Comparison of ENCODE assay signal across 10 mouse cellular contexts in genomic region chr1:180776494-180776893, GRCm38 (mm10). TPM values are rescaled to one million over a fixed set of nuclear protein-coding genes. Genes with fewer than 3 reads are reported as not detected.
DNase-seq lines count a peak whose midpoint lies in the region; ATAC-seq and TF ChIP-seq lines count a peak whose summit lies in the region.
"Had no signal": no experiment of that assay in that cellular context is flagged by ENCODE, and none has a peak within 500 bp of the region (broad histone marks: within the 10 kb centered on the region; RNA-seq: fewer than 3 reads in every experiment).

No protein-coding gene starts in this region.

- ATAC-seq in forebrain, embryonic 14.5 days, result no peak
- no peak for ATAC-seq in forebrain, embryonic 13.5 days
- ATAC-seq in kidney, postnatal 0 days (replicated peaks; ENCODE audit: low FRiP score, low read depth), result no peak

- H3K9me3 ChIP-seq in forebrain, embryonic 14.5 days (replicated peaks; ENCODE audit: control insufficient read depth, low read length), result no peaks in the 10 kb centered on the region
- 0 out of 2 replicates have a peak, but pooled peaks cover 5% of the 10 kb centered on the region for H3K9me3 ChIP-seq in forebrain, embryonic 13.5 days (replicated peaks)
- no peaks in the 10 kb centered on the region for H3K9me3 ChIP-seq in kidney, postnatal 0 days (replicated peaks; ENCODE audit: low read length)

- peaks cover 8% of the 10 kb centered on the region; the same call in 1 of the 2 replicates for H3K4me1 ChIP-seq in forebrain, embryonic 14.5 days (ENCODE audit: control insufficient read depth, insufficient read depth, low read length)
- H3K4me1 ChIP-seq in forebrain, embryonic 13.5 days, result peaks cover 22% of the 10 kb centered on the region
- H3K4me1 ChIP-seq in kidney, postnatal 0 days (replicated peaks; ENCODE audit: insufficient read depth, low read length), result peaks cover 8% of the 10 kb centered on the region; the same call in 1 of the 2 replicates

- no peak overlapping the region for H3K9ac ChIP-seq in forebrain, embryonic 14.5 days (ENCODE audit: low read length)
- H3K9ac ChIP-seq in forebrain, embryonic 13.5 days, result no peak overlapping the region
- no peak overlapping the region for H3K9ac ChIP-seq in kidney, postnatal 0 days (ENCODE audit: low read depth, low read length)

- H3K4me2 ChIP-seq in forebrain, embryonic 14.5 days (ENCODE audit: low read length), result no peak overlapping the region
- H3K4me2 ChIP-seq in forebrain, embryonic 13.5 days, result no peak overlapping the region
- no peak overlapping the region for H3K4me2 ChIP-seq in kidney, postnatal 0 days (ENCODE audit: low read length)

- 0 out of 2 replicates have a peak overlapping the region, but pooled peaks have one; percentile 44 for H3K27ac ChIP-seq in forebrain, embryonic 14.5 days (ENCODE audit: low read depth, low read length)
- no peak overlapping the region for H3K27ac ChIP-seq in forebrain, embryonic 13.5 days
- H3K27ac ChIP-seq in kidney, postnatal 0 days, result peak overlapping the region; percentile 36; the same call in 1 of the 2 replicates

- H3K36me3 ChIP-seq in forebrain, embryonic 14.5 days (ENCODE audit: control insufficient read depth, insufficient read depth, low read length), result no peaks in the 10 kb centered on the region
- no peaks in the 10 kb centered on the region for H3K36me3 ChIP-seq in forebrain, embryonic 13.5 days (ENCODE audit: poor library complexity, severe bottlenecking)
- no peaks in the 10 kb centered on the region for H3K36me3 ChIP-seq in kidney, postnatal 0 days (ENCODE audit: insufficient read depth, low read length)

- DNase-seq in forebrain, embryonic 14.5 days (ENCODE audit: low spot score), result no peak
- DNase-seq in kidney, postnatal 0 days (ENCODE audit: low spot score), result no peak
- no peak for DNase-seq in kidney, postnatal 4 days
- DNase-seq in thymus, postnatal 4 days, result peak; percentile 21
- no peak for DNase-seq in thymus, postnatal 10 days (ENCODE audit: low spot score in 2 of 2)
- no peak for DNase-seq in frontal cortex, postnatal 14 days (ENCODE audit: low spot score in 2 of 2)
- DNase-seq in right cerebral cortex, adult 2 months (ENCODE audit: low spot score in 2 of 2), result no peak
- DNase-seq: kidney, postnatal 14 days; right cerebral cortex, adult 18-20 months had no signal

- no peak for TF ChIP-seq CTCF in kidney, postnatal 0 days (IDR thresholded peaks at IDR 0.05; ENCODE audit: low read depth)

- H3K27me3 ChIP-seq in forebrain, embryonic 14.5 days (replicated peaks; ENCODE audit: control insufficient read depth, insufficient read depth, low read length), result no peaks in the 10 kb centered on the region
- 0 out of 2 replicates have a peak, but pooled peaks cover 3% of the 10 kb centered on the region for H3K27me3 ChIP-seq in forebrain, embryonic 13.5 days
- H3K27me3 ChIP-seq in kidney, postnatal 0 days (ENCODE audit: insufficient read depth, low read length), result no peaks in the 10 kb centered on the region

- 84% methylated on average over 6 of the region's 6 CpGs for WGBS in forebrain, embryonic 14.5 days
- 84% methylated on average over 6 of the region's 6 CpGs for WGBS in forebrain, embryonic 13.5 days
- 73% methylated on average over 6 of the region's 6 CpGs for WGBS in kidney, postnatal 0 days

- H3K4me3 ChIP-seq in forebrain, embryonic 14.5 days (ENCODE audit: low read depth, low read length), result no peak overlapping the region
- H3K4me3 ChIP-seq in forebrain, embryonic 13.5 days, result no peak overlapping the region
- H3K4me3 ChIP-seq in kidney, postnatal 0 days (replicated peaks; ENCODE audit: low read depth, low read length), result no peak overlapping the region

RNA-seq across cellular contexts. Expression of gene H3f3a, which starts 37.2 kb away (rescaled TPM):
- polyA plus RNA-seq in forebrain, embryonic 14.5 days (2014; fragmentation: Nextera tagmentation; extraction: Ambion mirVana), result 4,992 and 5,015 TPM in 2 replicates
- 4,035 and 4,414 TPM in 2 replicates for polyA plus RNA-seq in forebrain, embryonic 13.5 days (2015; fragmentation: Nextera tagmentation; extraction: Ambion mirVana)
- 2,528 and 2,557 TPM in 2 replicates for polyA plus RNA-seq in kidney, postnatal 0 days (2015; fragmentation: Nextera tagmentation; extraction: Ambion mirVana)

RNA-seq across cellular contexts. Expression of gene Acbd3, which starts 50.7 kb away (rescaled TPM):
- polyA plus RNA-seq in forebrain, embryonic 14.5 days (2014; fragmentation: Nextera tagmentation; extraction: Ambion mirVana), result 17.2 and 18.1 TPM in 2 replicates
- polyA plus RNA-seq in forebrain, embryonic 13.5 days (2015; fragmentation: Nextera tagmentation; extraction: Ambion mirVana), result 19.0 and 19.3 TPM in 2 replicates
- 18.5 and 19.6 TPM in 2 replicates for polyA plus RNA-seq in kidney, postnatal 0 days (2015; fragmentation: Nextera tagmentation; extraction: Ambion mirVana)
